ENCODE assay signal across 13 mouse cellular contexts in genomic region chr12:80564990-80565389, GRCm38 (mm10). TPM values are rescaled to one million over a fixed set of nuclear protein-coding genes. Genes with fewer than 3 reads are reported as not detected.
DNase-seq lines count a peak whose midpoint lies in the region; ATAC-seq and TF ChIP-seq lines count a peak whose summit lies in the region.
"Had no signal": no experiment of that assay in that cellular context is flagged by ENCODE, and none has a peak within 500 bp of the region (broad histone marks: within the 10 kb centered on the region; RNA-seq: fewer than 3 reads in every experiment).

No protein-coding gene starts in this region.

- H3K4me2 ChIP-seq in kidney, embryonic 16.5 days (replicated peaks; ENCODE audit: low read depth, low read length): no peak overlapping the region

- H3K36me3 ChIP-seq in kidney, adult 2 months (ENCODE audit: control insufficient read depth, insufficient read depth, low read length): no peaks in the 10 kb centered on the region
- no peaks in the 10 kb centered on the region for H3K36me3 ChIP-seq in kidney, embryonic 16.5 days (ENCODE audit: insufficient read depth, low read length)

- H3K9me3 ChIP-seq in kidney, embryonic 16.5 days (ENCODE audit: low read length): no peaks in the 10 kb centered on the region

- no peaks in the 10 kb centered on the region for H3K4me1 ChIP-seq in kidney, adult 2 months (ENCODE audit: control insufficient read depth, insufficient read depth, low read length)
- H3K4me1 ChIP-seq in kidney, embryonic 16.5 days (ENCODE audit: insufficient read depth, low read length): peaks cover 17% of the 10 kb centered on the region; the same call in 1 of the 2 replicates
- H3K4me1 ChIP-seq in olfactory bulb, adult 2 months (ENCODE audit: control insufficient read depth, insufficient read depth, low read length): peaks cover 23% of the 10 kb centered on the region

- ATAC-seq in kidney, embryonic 16.5 days (ENCODE audit: low FRiP score, low TSS enrichment): no peak
- no peak for ATAC-seq in megakaryocyte, adult 5-6 weeks (ENCODE audit: poor library complexity, severe bottlenecking)
- ATAC-seq: intestine, embryonic 16.5 days had no signal

- TF ChIP-seq CTCF in kidney, adult 2 months (conservative IDR thresholded peaks at IDR 0.05; ENCODE audit: insufficient read depth, insufficient read length, low read depth, low read length): no peak
- no peak for TF ChIP-seq CTCF in olfactory bulb, adult 2 months (IDR thresholded peaks at IDR 0.05; ENCODE audit: insufficient read depth, low read depth, low read length)

- H3K27me3 ChIP-seq in kidney, adult 2 months (replicated peaks; ENCODE audit: control insufficient read depth, insufficient read depth, low read length): no peaks in the 10 kb centered on the region
- no peaks in the 10 kb centered on the region for H3K27me3 ChIP-seq in kidney, embryonic 16.5 days (ENCODE audit: insufficient read depth, low read length)

- H3K27ac ChIP-seq in kidney, adult 2 months (ENCODE audit: insufficient read depth, low read depth, low read length): no peak overlapping the region
- no peak overlapping the region for H3K27ac ChIP-seq in kidney, embryonic 16.5 days (ENCODE audit: low read length)
- 0 out of 2 replicates have a peak overlapping the region, but pooled peaks have one; percentile 24 for H3K27ac ChIP-seq in olfactory bulb, adult 2 months (ENCODE audit: insufficient read depth, low read depth, low read length)

- WGBS in kidney, adult 2 months: 72% methylated on average over 6 of the region's 6 CpGs
- 65% methylated on average over 6 of the region's 6 CpGs for WGBS in kidney, embryonic 16.5 days
- WGBS in olfactory bulb, adult 2 months: 69% methylated on average over 6 of the region's 6 CpGs

- DNase-seq in kidney, adult 2 months: peak; percentile 3
- DNase-seq in cerebellum, adult 8-10 months: peak; percentile 32
- peak; percentile 53 to 60 for DNase-seq in heart, adult 9 months (ENCODE audit: low spot score in 2 of 2)
- no peak for DNase-seq in urinary bladder, adult 2 months (ENCODE audit: low spot score)
- no peak for DNase-seq in embryo, embryonic 10.5 days (ENCODE audit: low spot score)
- DNase-seq: right cerebral cortex, adult 18-20 months had no signal

- no peak overlapping the region for H3K4me3 ChIP-seq in kidney, adult 2 months (ENCODE audit: insufficient read depth, low read depth, low read length)
- H3K4me3 ChIP-seq in kidney, embryonic 16.5 days (ENCODE audit: low read length): no peak overlapping the region
- no peak overlapping the region for H3K4me3 ChIP-seq in olfactory bulb, adult 2 months (ENCODE audit: insufficient read depth, low read depth, low read length)
- H3K4me3 ChIP-seq: erythroblast, embryonic 14.5 days had no signal

- no peak overlapping the region for H3K9ac ChIP-seq in kidney, embryonic 16.5 days (replicated peaks; ENCODE audit: low read length)

- TF ChIP-seq POLR2A in kidney, adult 2 months (IDR thresholded peaks at IDR 0.05; ENCODE audit: low read depth, low read length): no peak
- TF ChIP-seq POLR2A in olfactory bulb, adult 2 months (IDR thresholded peaks at IDR 0.05; ENCODE audit: insufficient read depth, low read depth, low read length): no peak

RNA-seq across cellular contexts. Expression of gene Galnt16, which starts 46.9 kb away (rescaled TPM):
- polyA plus RNA-seq in kidney, adult 2 months (2012; rRNA removed): 0.72 and 0.81 TPM in 2 replicates
- 8.3 and 9.0 TPM in 2 replicates for polyA plus RNA-seq in kidney, embryonic 16.5 days (2015; fragmentation: Nextera tagmentation; extraction: Ambion mirVana)
- polyA plus RNA-seq in olfactory bulb, adult 2 months (2012; ENCODE audit: insufficient read depth, insufficient read length, low replicate concordance, missing spikeins): not detected in 2 replicates
- polyA plus RNA-seq in urinary bladder, adult 2 months (2012; rRNA removed): 13.2 and 21.2 TPM in 2 replicates
- not detected in 2 replicates for total RNA-seq in megakaryocyte, adult 5-6 weeks (2015)
- not detected in 2 replicates for total RNA-seq in megakaryocyte, adult 5-6 weeks (2017)
- total RNA-seq: CH12.LX; common myeloid progenitor, adult 5-6 weeks had no signal

Comparison
In these comparisons a context has a peak if more than half of its experiments do, and no peak if none do; other contexts are left out.
1. DNase-seq: peak in kidney, adult 2 months (single experiment), cerebellum, adult 8-10 months (single experiment) and heart, adult 9 months (2 of 2); none in urinary bladder, adult 2 months (single experiment) and embryo, embryonic 10.5 days (single experiment).